Mouse (Mus musculus) megakaryocyte, embryonic 14.5 days (primary cell): ENCODE measurements around the gene Col25a1.

ENCODE experiments used
- FLI1 ChIP-seq: IDR thresholded peaks from 2 replicates; pipeline ENCODE4 v1.6.1; 2012; ENCODE audit warnings: low read length, inconsistent platforms, mixed read lengths
- GATA1 ChIP-seq: IDR thresholded peaks from 3 replicates; pipeline ENCODE4 v1.6.1; 2012; ENCODE audit warnings: mixed read lengths, low read length, inconsistent platforms, borderline replicate concordance

DNA sequence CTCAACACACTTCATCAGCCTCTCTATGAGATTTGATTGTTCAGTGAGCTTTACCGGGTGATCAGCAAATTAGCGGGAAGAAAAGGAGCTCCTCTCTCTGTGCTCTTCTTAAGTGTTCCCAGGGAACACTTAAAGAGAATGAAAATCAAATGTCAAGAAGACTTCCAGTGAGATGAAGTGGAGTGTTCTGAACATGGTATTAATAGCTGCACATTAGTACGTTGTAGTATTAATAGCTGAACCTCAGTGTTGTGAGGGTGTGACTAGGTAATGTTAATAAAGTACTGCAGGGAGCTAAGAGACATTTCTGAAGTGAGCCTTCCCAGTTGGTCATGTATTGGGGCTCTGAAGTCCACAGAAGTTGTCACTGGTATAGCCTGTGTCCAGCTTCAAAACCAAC is 139.2 kb downstream of the Col25a1 start:
- TF ChIP-seq FLI1 (no peak), GATA1 (no peak)
